Mouse (Mus musculus) stomach, postnatal 0 days (tissue): Measurements from ENCODE around the gene Dchs1.

Experiments used
- CTCF ChIP-seq: IDR thresholded peaks from 2 replicates; pipeline ENCODE4 v1.5.1; 2016; ENCODE audit warnings: antibody characterized with exemption, low read depth, mild to moderate bottlenecking, moderate library complexity
- EP300 ChIP-seq: optimal IDR thresholded peaks from 2 replicates; pipeline ENCODE3; 2016; ENCODE audit warnings: antibody characterized with exemption

GRCm38 (mm10) chr7:105795759-105796366 is 8.4 kb upstream of the Dchs1 start:
- peak; percentile 59 for TF ChIP-seq CTCF
- no peak for TF ChIP-seq EP300
